Mouse (Mus musculus) left cerebral cortex, postnatal 4 days (tissue): ENCODE data around the gene Sash1. TPM values are rescaled to one million over a fixed set of nuclear protein-coding genes. Genes with fewer than 3 reads are reported as not detected.
"Not testable (repeated sequence)": the region's sequence is repeated elsewhere in the genome, so short reads cannot be mapped to it uniquely, and the experiment has no call there.

Source experiments
- DNase-seq: peaks from one replicate; pipeline ENCODE4 v3.0.0-alpha.2; 2022
- intact Hi-C: fragments of 180-260 bp; cut with DNase I; formaldehyde crosslinking; loops from one replicate; pipeline ENCODE4 v1.15.1; 2025
- total RNA-seq, 2 experiments: library from RNA; stranded (reverse); gene quantifications; 2 replicates each; pipeline ENCODE4 v1.2.3; 2021

The Sash1 gene
- total RNA-seq, 2 experiments from 2014 or later = 43.6 to 49.2 TPM

DNA sequence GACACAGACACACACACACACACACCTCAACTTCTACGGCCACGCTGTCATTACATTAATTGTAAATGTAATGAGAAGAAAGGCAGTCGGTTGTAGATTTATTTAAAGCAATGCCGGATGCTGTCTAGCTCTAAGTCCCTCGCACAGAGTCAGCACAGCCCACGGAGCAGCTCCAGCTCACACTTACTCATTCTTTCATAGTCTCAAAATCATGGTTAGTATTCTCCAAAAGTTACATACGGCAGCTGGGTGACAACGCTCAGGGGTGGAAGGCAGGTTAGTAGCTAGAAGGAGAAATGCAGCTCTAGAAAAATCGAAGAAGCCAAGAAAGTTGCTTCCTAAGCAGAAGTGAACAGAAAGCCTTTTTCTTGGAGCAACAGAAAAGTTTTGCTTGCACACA lies 124.2 kb downstream of the Sash1 start:
- no peak for DNase-seq
- intact Hi-C loops = no loop called here

DNA sequence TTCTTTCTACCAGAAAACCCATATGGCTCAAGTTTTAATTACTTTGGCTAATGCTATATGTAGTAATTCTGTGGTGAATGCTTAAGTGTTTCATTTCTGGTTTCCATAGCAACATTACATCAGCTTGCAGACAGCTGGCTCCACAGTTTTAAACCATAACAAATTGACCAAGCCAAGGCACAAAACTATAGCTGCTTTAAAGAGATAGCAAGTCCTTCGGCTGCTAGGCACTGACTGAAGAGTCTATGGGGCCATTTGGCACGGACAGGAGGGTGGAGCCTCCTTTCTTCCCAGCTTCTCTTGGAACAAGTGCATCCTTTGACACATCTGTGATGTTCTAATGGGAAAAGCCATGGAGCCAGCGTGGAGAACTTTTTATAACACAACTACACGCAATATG lies 125.3 kb downstream of the Sash1 start:
- intact Hi-C loops = no loop called here
- no peak for DNase-seq

DNA sequence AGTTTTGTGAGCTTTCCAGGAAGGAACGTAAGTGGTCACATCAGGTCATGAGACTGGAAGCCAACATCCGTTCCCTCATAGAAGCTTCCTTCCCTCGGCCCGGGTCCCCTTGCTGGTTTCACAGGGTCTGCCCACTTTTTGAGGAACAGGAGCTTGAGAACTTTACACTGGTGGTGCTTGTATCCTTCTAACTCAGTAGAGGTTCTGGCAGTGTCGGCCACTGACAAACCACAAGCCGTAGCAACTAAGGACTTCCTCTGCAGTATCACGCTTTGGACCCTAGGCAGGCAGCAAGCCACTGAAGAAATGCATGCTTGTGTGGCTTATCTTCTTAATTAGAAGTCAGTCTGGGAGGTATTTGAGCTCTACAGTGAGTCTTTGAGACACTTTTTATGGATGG lies 126.6 kb downstream of the Sash1 start:
- intact Hi-C loops = no loop called here

DNA sequence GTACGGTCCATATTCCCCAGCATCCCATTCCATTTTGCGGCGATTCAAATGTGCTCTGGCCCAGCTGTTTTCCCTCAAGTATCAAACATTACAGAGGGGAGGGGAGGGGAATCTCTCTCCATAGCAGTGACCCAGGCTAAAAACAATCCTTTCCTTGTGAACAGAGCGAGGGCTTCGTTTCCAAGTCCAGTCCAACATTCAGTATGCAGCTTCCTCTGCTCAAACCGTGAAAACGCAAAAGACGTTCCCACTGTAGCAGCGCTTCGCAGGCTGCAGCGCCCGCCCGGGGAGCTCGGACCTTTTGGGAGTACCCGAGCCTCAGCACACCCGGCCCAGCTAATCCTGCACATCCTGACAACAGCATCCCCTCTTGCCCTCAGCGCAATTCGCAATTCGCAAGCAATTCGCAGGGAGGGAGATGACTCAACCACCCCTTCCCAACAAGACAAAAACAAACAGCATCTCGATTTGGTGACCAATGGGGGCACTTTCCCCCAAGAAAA lies 128.4 kb downstream of the Sash1 start:
- intact Hi-C loops = no loop called here
- no peak for DNase-seq

More for the DNA sequence above, 126.6 kb downstream of the Sash1 start:
- DNase-seq = no peak

DNA sequence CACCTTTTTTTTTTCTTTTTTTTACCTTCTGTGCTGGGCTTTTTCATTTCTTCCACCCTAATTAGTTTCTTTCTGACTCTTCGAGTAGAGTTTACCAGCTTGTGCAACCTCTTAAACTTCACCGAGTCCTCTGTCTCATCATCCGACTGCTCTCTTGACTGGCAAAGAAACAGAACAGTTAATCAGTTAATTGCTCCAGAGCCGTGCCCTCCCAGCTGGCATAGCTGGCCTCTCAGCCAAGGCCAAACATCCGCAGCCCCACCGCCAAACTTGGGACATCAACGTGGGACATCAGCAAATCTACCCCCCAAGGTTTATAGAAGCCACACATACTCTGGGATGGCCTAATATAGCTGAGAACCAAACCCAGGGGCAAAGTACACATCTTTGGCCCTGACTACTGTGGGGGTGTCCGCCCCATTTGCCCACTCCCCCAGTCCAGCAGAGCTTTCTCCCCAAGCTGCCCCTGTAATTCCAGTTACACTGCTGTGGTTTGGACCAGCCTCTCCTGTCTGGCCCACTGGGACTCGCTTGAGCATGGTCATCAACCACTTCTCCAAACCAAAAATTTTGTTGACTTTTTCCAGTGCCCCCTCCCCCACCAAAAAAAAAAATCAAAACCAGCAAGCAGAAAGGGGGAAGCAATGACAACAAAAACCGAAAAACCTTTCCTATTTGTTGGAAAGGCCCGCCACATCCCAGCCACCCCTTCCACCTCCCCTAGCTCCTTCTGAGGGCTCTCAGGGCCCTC lies 129.1 kb downstream of the Sash1 start:
- intact Hi-C loops = no loop called here
- no peak for DNase-seq

DNA sequence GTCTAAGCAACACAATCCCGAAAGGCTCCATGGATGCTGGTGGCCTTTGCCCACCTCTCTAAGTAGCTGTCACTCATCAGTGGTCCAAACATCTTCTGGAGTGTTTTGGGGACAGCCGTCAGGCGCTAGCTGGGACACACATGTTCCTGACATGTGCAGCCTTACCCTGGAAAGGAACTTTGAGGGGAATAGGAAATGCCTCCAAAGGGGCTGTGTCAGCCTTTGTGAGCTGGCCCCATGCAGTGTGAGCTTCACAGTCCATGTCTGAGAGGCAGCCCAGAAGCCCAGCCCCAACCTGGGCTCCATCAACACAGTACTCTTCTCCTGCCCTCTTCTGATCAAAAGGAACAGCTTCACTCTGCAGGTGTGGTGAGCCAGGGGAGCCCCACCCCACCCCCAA lies 132.5 kb downstream of the Sash1 start:
- no peak for DNase-seq
- intact Hi-C loops = no loop called here

DNA sequence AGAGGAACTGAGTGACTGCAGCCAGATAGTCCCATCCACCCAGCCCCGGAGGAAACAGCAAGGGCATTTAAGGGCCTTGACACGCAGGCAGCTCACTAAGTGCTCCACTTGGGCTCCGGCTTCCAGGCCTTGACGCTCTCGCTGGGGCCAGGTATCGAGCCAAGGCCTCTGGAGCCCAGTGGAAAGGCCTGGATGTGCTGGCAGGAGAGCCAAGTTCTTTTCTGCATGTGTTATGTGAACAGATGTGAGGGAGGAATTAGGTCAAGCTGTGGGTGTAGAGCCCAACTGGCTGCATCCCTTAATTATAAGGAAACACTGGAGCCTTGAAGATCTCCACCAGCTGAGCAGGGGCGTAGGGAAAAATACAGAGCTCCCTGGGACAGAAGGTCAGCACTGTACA lies 133.4 kb downstream of the Sash1 start:
- DNase-seq = no peak
- intact Hi-C loops = no loop called here

DNA sequence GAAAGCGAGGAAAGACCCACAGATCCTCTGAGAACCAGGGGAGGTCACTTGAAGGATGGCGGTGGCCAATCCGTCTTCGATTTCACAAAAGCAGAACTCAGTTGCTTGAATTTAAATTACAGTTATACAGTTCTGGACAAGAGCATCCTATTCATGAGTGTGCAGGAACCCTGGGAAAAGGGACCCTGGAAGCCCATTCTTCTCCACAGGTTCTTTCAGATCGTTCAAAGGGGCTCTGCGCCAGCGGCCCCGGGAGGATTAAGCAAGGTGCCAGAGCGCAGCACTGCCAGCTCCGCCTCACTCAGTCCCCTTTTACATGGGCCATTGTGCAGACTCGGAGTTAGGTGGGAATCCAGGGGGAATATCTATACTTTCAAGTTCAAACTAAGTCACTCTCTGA lies 136.3 kb downstream of the Sash1 start:
- intact Hi-C loops = no loop called here
- peak; percentile 38 for DNase-seq

DNA sequence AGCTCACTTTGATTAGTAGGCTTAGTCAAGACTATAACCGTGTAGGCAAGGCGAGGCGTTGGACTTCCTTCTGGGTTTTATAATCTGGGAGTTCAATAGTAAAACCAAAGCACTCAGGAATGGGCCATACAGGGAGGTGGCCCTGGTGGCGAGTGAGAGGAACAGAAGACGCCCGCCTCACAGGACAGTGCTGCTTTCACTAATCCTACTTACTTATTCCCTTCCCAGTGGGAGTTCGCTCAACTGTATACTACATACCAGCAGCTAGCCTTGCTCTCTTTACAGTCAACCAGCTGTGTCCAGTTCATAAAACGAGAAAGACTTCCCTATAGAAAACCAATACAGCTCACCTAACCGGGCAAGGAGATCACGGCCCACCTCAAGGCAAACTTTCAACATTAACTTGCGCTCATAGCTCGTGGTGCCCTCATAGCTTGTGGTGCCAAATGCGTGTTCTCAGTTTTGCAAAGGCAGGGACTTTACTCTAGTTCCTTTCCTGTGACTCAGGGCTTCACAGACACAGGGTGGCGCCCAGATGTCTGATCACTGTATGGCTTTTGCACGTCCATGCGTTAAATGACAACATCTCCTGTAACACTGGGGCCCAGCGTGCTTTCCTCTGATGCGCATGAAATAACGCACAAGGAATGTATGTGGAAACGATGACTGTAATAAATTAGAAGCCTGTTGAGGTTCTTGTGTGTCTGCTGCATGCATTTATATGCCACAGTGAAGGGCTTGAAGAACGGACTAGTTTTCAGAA lies 138.2 kb downstream of the Sash1 start:
- DNase-seq = no peak
- intact Hi-C loops = no loop called here

DNA sequence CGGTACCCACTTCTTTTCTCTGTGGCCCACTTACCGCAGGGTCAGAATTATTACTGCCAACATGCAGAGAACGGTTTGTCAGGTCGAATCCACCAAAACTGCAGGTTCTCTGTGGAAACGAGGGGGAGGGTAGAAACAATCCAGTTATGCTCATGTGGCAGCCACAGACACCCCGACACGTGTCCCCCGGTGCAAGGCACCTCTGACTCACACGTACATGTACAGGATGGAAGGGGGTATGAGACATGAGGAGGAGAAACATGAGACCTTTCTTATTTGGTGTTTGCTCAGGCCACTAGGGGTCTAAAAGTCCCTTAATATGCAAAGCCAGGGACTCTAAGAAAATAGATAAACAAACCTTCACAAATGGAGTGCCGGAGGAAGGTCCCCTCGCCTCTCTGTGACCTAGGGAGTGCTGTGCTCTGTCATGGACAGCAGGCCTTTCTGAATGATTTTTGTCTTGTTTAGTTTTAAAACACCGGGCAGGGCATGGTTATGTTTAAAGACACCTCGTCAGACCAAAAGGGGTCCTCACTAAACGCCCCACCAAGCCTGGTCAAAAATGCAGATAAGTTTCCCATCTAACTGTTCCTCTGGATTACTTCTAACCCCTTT lies 139.7 kb downstream of the Sash1 start:
- DNase-seq = no peak
- intact Hi-C loops = no loop called here

DNA sequence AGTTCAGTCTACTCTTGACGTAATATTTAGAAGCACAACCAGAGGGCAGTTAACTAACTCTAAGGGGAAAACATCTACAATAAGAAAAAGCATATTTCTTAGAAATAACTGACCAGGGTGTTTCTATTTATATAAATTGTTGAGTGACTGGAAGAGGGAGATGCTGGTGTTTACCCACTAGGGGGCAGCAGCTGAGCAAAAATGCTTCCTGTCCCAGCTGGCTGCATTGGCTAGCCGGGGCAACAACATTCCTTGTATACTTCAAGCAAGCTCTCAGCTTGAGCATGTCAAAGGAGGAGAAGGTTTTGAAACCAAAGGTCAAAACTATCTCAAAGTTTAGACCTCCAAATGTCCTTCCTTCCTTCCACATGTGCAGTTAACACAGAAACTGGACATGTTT lies 143.0 kb downstream of the Sash1 start:
- peak; percentile 76 for DNase-seq

DNA sequence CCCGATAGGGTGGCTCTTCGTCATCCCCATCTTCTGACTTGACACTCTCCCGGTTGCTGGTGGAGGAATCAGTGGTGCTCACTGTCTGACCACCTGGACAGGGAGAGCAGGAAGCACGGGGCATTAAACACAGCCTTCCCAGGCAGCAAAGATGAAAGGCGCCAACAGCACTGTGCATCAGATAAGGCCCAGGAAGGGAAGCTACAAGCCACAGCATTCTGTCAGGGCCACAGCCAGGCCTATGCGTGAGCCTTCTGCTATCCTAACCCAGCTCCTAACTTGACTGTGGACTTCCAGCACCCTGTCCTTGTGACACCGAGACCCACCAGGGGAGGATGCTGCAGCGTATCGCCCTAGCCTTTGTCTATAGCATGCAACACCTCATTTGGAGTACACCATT lies 144.4 kb downstream of the Sash1 start:
- intact Hi-C loops = no loop called here
- no peak for DNase-seq

More for the DNA sequence above, 143.0 kb downstream of the Sash1 start:
- intact Hi-C loops = no loop called here

DNA sequence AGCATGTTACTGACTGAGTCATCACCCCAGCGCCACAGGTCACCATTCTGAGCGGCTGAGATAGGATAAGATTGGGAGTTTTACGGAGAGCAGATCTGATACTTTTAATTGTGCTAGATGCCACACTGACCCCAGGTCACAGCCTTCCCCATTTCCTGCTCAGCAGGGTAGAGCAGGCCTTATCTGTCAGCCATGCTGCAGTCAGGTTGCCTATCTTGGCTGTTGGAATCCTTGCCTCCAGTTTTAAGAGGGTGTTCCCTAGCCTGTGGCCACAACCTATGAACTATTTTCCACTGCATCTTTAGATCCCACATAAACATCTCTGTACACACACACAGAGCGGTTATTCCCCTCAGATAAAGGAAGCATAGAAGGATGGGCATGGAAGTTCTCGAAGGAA lies 145.1 kb downstream of the Sash1 start:
- intact Hi-C loops = no loop called here
- DNase-seq = no peak

DNA sequence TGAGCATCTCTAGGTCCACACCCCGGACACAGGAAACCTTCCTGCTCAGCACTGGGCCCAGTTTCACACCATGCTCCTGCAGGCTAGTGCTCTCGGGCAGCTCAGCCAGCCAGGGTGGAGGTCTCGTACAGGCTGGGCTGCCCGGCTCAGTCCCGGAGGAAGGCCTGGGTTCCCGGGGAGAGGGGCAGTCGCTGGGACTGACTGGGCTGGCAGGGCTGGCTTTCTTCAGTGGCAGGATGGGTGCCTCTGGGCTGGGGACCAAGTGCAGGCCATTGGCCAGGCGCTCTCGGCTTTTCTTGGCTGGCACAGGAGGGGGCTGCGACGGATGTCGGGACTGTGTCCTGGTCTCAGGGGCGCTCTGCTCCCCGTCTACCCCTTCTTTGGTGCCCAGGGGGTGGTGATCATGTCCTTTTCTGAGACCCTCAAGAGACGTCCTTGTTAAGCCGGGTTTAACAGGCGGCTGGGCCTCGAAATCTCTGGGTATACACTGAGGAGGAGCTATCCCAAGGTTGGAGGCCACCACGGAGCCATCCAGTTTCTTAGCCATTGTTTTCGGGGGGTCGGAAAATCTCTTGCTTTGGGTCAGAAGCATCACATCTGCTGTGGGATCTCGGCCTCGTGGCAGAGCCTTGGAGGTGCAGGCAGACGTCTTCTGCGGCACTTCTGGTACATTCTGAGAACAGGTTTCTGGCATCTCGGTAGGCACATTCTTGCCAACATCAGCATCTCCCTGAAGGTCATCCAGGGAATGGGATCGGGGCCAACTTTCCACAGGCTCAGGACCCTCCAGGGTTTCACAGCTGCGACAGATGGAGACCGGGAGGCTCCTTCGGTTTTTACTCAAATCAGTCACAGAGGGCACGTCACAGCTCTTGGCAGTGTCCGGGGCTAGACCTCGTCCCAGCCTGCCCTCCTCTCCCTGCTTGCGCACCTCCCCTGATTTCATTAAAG lies 156.2 kb downstream of the Sash1 start:
- peak; percentile 78 for DNase-seq
- intact Hi-C loops = no loop called here

DNA sequence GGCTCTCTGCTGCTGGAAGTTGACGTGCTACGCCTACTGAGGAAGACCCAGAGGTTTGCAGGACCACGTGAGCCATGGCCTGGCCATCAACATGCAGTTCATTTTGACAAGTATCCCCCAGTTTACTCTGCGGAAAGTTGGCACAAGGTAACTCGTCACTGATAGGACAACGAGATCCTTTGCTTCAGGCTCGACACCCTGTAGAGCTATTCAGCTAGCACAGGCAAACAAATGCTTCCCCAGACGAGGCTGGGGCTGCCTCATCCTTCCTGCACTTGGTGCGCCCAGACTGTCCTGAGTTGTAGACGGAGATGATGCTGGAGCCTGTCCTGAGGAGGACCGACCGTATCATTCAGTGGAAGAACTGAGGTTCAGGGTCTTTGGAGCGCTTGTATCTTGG lies 166.5 kb downstream of the Sash1 start:
- peak; percentile 18 for DNase-seq
- intact Hi-C loops = loop anchor here (5.0 kb wide), 1 partner anchor 472 kb away; no protein-coding TSS in a partner anchor

DNA sequence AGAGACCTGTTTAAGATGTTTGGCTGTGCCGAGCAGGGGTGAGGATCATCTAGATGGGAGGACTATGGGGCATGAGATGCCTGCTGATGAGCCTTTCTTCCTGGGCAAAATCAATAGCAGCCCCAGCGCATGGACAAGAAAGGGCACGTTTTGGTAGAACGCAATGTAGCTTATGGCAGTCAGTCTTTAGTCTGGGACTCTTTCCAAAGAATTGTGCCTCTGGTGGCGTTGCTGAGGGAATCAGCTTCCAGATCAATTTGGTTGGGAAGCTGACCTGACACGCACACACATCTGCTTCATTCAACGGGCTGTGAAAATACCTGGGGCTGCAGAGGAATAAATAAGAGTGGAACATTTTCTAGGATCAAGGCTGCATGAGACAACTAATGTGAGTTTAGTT lies 167.0 kb downstream of the Sash1 start:
- DNase-seq = no peak
- intact Hi-C loops = loop anchor here (5.0 kb wide), 1 partner anchor 472 kb away; no protein-coding TSS in a partner anchor

DNA sequence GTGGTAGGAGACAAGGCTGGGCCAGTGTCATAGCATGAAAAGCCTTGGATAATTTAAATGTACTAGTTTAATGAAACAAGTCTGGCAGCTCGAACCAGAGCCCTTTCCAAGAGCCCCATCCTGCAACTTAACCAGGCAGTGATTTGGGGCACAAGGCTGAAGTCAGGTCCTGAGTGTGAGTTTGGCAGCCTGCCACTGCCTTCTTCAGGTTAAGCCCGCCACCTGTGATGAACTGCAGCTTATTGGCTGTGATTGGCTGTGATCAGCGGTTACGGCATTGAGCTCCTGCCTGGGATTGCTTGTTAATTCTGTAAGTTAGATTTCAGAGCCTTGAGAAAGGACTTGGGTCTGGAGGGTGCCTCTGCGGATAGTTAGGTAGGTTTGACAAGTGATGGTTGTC lies 168.7 kb downstream of the Sash1 start:
- peak; percentile 24 for DNase-seq
- intact Hi-C loops = loop anchor here (5.0 kb wide), 1 partner anchor 470 kb away; no protein-coding TSS in a partner anchor

DNA sequence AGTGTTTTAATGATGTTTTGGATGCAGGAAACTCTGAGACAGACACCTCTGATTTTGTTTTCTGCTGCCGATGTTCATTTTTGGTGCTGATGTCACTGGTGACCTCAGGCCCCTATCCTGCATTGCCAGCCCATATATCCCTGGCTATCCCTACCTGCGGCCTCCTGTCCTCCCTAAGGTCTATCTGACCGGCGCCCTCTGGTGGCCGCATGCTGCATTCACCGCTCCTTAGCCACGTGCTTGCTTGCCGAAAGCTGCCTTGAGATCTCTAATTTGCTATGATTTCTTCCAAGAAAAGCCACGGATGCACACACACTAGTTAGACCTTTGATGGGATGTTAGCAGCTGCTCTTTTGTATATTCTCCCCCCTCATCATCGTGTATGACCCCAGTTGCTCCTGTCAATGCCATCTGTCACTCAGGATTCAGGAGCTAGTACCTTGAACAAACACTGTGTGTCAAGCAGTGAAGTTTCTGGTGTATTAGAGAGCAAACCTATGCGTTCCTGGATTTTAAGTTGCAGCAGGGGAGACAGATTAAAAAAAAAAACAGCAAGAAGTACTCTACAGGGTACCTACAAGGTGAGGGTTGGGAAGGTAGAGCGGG lies 170.1 kb downstream of the Sash1 start:
- DNase-seq = peak; percentile 82
- intact Hi-C loops = loop anchor here (5.0 kb wide), 1 partner anchor 468 kb away; no protein-coding TSS in a partner anchor

DNA sequence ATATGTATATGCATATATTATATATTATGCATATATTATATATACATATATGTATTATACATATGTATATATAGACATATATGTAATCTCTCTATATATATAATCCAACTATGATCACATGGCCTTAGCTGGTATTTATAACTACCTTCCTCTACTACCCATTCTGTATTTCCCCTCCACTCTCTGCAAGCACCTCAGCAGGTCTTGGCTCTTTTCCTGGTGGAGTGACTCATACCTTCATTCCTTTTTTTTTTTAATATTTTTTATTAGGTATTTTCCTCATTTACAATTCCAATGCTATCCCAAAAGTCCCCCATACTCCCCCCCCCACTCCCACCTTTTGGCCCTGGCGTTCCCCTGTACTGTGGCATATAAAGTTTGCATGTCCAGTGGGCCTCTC lies 189.2 kb downstream of the Sash1 start:
- DNase-seq, intact Hi-C loops: not testable (repeated sequence)

DNA sequence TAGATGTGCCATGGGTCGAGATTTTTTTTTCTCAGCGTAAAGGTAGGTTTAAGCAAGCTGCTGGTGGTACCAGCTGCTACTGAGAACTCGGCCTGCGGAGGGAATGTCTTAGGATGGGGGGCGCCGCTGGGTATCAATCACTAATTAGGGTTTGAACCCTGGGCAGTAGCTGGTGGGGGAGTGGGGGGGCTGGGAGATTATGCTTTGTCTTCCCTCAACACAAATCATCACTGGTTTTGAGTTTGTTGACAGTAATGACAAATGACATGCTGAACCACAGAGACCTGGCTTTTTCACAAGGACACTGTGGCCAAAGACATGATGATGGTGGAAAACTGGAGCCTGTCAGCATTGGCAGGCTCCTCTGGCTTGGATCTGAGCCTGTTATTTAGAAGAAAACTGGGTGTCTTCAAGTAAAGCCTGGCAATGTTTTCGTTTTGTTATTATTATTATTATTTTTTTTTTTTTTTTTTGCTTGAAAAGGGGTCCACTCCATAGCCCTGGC lies 191.8 kb downstream of the Sash1 start:
- no peak for DNase-seq
- intact Hi-C loops = no loop called here
